Mouse (Mus musculus) layer of hippocampus, adult 2 months (tissue): ENCODE measurements around the gene Olfr835. TPM values are rescaled to one million over a fixed set of nuclear protein-coding genes. Genes with fewer than 3 reads are reported as not detected.

ENCODE experiments used
- DNase-seq, 2 experiments: peaks; one replicate each; pipeline ENCODE4 v3.0.0; 2022; ENCODE audit warnings: low spot score in 2 of 2
- H3K27ac ChIP-seq: fragments of 200-600 bp; 2 replicates; pipeline ENCODE4 v1.8.1; 2022
- H3K4me3 ChIP-seq: fragments of 200-600 bp; 2 replicates; pipeline ENCODE4 v1.8.1; 2022; ENCODE audit warnings: mild to moderate bottlenecking
- CTCF ChIP-seq: fragments of 200-600 bp; conservative IDR thresholded peaks from 2 replicates; pipeline ENCODE4 v1.8.1; 2022; ENCODE audit warnings: antibody characterized with exemption, mild to moderate bottlenecking, moderate library complexity
- long read RNA-seq, 2 experiments: library from polyadenylated mRNA; stranded (forward); transcript quantifications; one replicate each; pipeline ENCODE4 v2.0.0; 2021; ENCODE audit warnings: borderline mapping rate in 2 of 2
- total RNA-seq, 2 experiments: library from RNA; stranded (reverse); gene quantifications; 2 replicates each; pipeline ENCODE4 v1.2.3; 2021

Olfr835 gene
- total RNA-seq = not detected
- long read RNA-seq, experiment 1 = 0 reads
- long read RNA-seq, experiment 2 = 0 reads

DNA sequence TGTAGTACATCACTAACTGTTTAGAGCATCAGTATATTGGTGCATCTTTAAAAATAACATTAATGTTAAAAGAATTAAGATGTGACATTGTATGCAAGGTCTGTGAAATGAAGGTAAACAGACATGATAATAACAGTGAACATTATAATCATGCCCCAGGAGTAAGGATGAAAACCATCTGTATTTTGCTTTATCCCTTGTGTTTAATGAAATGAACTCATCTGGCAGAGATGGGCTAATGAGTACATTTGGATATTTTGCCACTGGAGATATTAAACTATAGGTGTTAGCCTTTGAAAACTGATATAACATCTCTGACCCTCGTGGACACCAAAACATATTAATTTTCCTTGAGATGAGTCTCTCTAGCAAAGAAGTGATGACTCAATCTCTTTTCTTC, at the start of gene Olfr835:
Gene Olfr835 (plus strand): TSS at position 301 of the 400 bp plus-strand sequence.
- TF ChIP-seq CTCF = no peak
- H3K4me3 ChIP-seq = no peak within 1 kb of the TSS

DNA sequence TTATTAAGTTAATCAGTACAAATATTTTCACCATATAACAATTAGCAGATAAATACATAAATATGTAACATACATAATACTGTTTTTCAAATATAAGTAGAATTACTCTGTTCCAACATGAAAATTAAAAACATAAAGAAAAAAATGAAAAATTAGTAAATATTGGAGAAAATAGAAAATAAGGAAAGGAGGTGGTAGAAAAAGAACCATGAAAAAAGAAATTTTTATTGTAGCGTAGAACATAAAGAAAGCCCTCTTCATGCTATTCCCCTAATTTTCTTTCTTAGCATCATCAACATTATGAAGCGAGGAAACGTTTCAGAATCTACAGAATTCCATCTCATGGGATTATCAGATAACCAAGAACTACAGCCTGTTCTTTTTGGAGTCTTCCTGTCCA, 44.8 kb upstream of the Olfr835 start, which contains the start of gene Olfr834:
Gene Olfr834 (plus strand): TSS at position 301 of the 400 bp plus-strand sequence.
- Histone ChIP-seq H3K27ac (no peak within 1 kb of the TSS), H3K4me3 (no peak within 1 kb of the TSS)
- TF ChIP-seq CTCF = no peak
- DNase-seq = no peak

More for the DNA sequence above, at the start of gene Olfr835:
- DNase-seq = no peak
- H3K27ac ChIP-seq = no peak within 1 kb of the TSS

DNA sequence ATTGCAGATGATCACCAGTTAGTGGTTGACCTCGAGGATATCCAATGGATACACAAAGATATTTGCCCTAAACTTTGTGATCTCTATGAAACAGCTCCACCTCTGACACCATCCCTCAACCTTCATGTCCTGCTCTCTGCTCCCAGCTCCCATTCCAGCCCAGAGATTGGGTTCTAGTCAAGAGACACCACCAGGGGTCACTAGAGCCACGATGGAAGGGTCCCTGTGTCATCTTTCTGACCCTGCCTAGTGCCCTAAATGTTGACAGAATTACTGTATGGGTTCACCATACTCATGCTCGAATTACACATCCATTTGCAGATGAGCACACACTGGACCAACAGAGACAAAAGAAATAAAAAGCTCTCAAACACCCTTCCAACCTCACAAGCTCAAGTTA, 52.5 kb downstream of the Olfr835 start:
- no peak for TF ChIP-seq CTCF
- DNase-seq = no peak
- Histone ChIP-seq H3K4me3 (no peak overlapping the region), H3K27ac (no peak overlapping the region)

Other genes starting within 250 kb of the Olfr835 start
- gene Olfr828, start 213.2 kb upstream of the Olfr835 start, total RNA-seq = not detected
- gene Olfr829, start 177.8 kb upstream of the Olfr835 start, total RNA-seq = not detected
- gene Olfr830, start 158.0 kb upstream of the Olfr835 start, total RNA-seq = not detected
- gene Olfr832, start 95.6 kb upstream of the Olfr835 start, total RNA-seq = not detected
- gene Olfr834, start 44.7 kb upstream of the Olfr835 start, total RNA-seq = not detected
- not detected for gene Olfr836, start 87.6 kb downstream of the Olfr835 start, total RNA-seq
- not detected for gene Olfr837, start 103.6 kb downstream of the Olfr835 start, total RNA-seq
- gene Olfr839-ps1, start 144.6 kb downstream of the Olfr835 start, total RNA-seq = under 1 TPM; 0.05 to 0.08 TPM
- gene Olfr843, start 219.3 kb downstream of the Olfr835 start, total RNA-seq = not detected